Mouse (Mus musculus) ES-Bruce4 (cell line): ENCODE measurements at regions not wholly inside any gene's neighbourhood (a gene's known extent, or its start where the extent isn't known, plus 50 kb on each side); places are given as distances from the start of the nearest gene placed in this dataset.

ENCODE experiments used
- H3K27ac ChIP-seq: 2 replicates; pipeline ENCODE4 v1.5.1; 2012; ENCODE audit warnings: low read length, inconsistent platforms; ENCODE audit not compliant: insufficient read depth
- H3K27me3 ChIP-seq: 2 replicates; pipeline ENCODE4 v1.6.1; 2012; ENCODE audit warnings: mild to moderate bottlenecking, low read length, inconsistent platforms; ENCODE audit not compliant: control insufficient read depth, poor library complexity, insufficient read depth, severe bottlenecking
- H3K36me3 ChIP-seq: 2 replicates; pipeline ENCODE4 v1.6.1; 2012; ENCODE audit warnings: inconsistent platforms, mild to moderate bottlenecking, low read length, moderate library complexity; ENCODE audit not compliant: control insufficient read depth, poor library complexity, insufficient read depth, severe bottlenecking
- H3K4me1 ChIP-seq: one replicate; pipeline ENCODE4 v1.8.1; 2011; ENCODE audit warnings: low read length; ENCODE audit not compliant: control insufficient read depth, insufficient read depth
- H3K4me3 ChIP-seq: 2 replicates; pipeline ENCODE4 v1.5.1; 2011; ENCODE audit warnings: low read depth, mild to moderate bottlenecking, low read length
- H3K9ac ChIP-seq: 2 replicates; pipeline ENCODE4 v1.6.1; 2012; ENCODE audit warnings: low read depth, mild to moderate bottlenecking, inconsistent platforms; ENCODE audit not compliant: poor library complexity, severe bottlenecking
- H3K9me3 ChIP-seq: replicated peaks from 2 replicates; pipeline ENCODE4 v1.6.1; 2012; ENCODE audit warnings: mild to moderate bottlenecking, low read length, inconsistent platforms; ENCODE audit not compliant: control insufficient read depth, poor library complexity, insufficient read depth, severe bottlenecking
- CTCF ChIP-seq: IDR thresholded peaks from one replicate; pipeline ENCODE4 v1.8.1; 2011; ENCODE audit warnings: low read depth, low read length
- EP300 ChIP-seq: IDR thresholded peaks from 2 replicates; pipeline ENCODE4 v1.6.1; 2011; ENCODE audit warnings: low read depth, low read length; ENCODE audit not compliant: insufficient read depth
- POLR2A ChIP-seq: IDR thresholded peaks from one replicate; pipeline ENCODE4 v1.8.1; 2011; ENCODE audit warnings: low read length; ENCODE audit not compliant: insufficient read depth

DNA sequence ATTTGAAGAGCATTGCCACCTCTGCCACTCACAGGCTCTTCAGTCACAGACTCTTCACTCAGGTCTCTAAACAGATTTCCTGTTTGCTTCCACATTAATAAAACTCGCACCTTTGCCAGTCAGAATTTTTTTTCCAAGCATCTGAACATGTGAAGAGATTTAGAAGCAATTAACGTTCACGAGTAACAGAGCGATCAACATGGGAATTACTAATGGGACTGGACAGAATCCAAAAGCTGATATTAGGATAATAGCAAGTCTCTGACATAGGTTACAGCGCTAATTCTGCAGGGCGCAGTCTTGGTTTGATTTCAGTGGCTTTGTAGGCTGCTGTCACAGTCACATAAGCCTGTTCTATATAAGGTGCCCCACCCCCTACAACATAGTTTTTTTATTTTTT, 275.6 kb downstream of the Dhx15 start:
- no peak for TF ChIP-seq CTCF
- TF ChIP-seq EP300 = no peak
- TF ChIP-seq POLR2A = no peak
- H3K27ac ChIP-seq = no peak overlapping the region
- no peaks in the 10 kb centered on the region for H3K36me3 ChIP-seq
- H3K4me1 ChIP-seq = no peaks in the 10 kb centered on the region
- no peaks in the 10 kb centered on the region for H3K9me3 ChIP-seq
- no peak overlapping the region for H3K9ac ChIP-seq
- H3K27me3 ChIP-seq = no peaks in the 10 kb centered on the region; the same call in 1 of the 2 replicates
- H3K4me3 ChIP-seq = no peak overlapping the region

DNA sequence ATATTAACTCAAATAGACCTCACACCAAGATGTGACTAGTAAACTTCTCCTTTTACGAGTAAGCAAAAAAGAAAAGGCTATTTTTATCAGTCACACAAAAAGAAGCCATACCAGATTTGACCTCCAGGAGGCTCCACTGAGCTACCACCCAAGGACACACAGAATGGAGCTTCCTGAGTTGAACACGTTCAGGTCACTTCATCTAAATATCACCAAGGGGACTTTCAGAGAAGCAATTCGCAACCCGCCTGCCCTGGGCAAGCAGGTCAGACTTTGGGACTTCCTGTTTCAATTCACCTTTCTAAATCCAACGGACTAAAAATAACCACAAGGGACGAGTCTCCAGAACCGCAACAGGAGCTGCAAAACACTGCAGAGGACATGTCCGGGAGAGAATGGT, 281.5 kb downstream of the Dhx15 start:
- Histone ChIP-seq H3K27ac (no peak overlapping the region), H3K9me3 (no peaks in the 10 kb centered on the region), H3K9ac (no peak overlapping the region), H3K36me3 (no peaks in the 10 kb centered on the region), H3K4me1 (no peaks in the 10 kb centered on the region), H3K4me3 (no peak overlapping the region), H3K27me3 (no peaks in the 10 kb centered on the region; the same call in 1 of the 2 replicates)
- no peak for TF ChIP-seq EP300
- no peak for TF ChIP-seq POLR2A
- no peak for TF ChIP-seq CTCF

DNA sequence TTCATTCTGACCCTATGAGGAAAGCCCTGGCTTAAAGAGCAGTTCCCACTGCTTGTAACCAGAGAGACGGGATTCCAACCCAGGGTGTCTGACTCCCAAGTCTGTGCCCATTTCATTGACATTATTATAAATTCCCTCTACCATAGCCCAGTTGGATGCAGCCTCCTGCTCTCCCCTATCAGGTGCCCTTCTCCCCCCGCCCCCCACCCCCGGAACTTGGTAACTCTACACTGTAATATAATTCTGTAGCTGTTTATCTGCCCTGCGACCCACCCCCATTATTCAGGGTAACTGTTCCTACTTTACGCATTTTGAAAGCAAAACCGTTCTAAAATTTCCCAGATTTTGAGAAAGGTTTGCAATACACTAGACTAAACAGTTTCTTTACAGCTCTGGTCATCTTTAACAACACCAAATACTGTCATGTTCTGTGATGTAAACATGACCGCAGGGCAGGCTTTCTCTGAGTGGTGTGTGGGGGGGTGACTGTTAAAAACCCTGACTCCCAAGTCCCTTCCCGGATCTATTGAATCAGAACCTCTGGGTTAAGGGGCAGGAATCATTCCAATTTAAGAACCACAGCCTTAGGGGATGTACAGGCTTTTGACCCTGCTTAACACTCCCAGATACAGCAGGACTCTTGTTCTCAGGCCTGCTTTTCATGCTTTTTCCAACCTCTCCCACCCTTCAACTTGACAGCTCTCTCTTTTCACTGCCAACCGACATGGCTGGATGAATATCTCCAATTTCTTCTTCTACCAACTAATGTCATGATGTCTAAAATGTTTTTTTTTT, 283.8 kb downstream of the Dhx15 start:
- H3K9me3 ChIP-seq = no peaks in the 10 kb centered on the region
- H3K27ac ChIP-seq = no peak overlapping the region
- H3K36me3 ChIP-seq = no peaks in the 10 kb centered on the region
- no peak overlapping the region for H3K4me3 ChIP-seq
- no peak overlapping the region for H3K9ac ChIP-seq
- no peak for TF ChIP-seq POLR2A
- TF ChIP-seq CTCF = no peak
- no peak for TF ChIP-seq EP300
- H3K27me3 ChIP-seq = no peaks in the 10 kb centered on the region; the same call in 1 of the 2 replicates
- H3K4me1 ChIP-seq = no peaks in the 10 kb centered on the region

DNA sequence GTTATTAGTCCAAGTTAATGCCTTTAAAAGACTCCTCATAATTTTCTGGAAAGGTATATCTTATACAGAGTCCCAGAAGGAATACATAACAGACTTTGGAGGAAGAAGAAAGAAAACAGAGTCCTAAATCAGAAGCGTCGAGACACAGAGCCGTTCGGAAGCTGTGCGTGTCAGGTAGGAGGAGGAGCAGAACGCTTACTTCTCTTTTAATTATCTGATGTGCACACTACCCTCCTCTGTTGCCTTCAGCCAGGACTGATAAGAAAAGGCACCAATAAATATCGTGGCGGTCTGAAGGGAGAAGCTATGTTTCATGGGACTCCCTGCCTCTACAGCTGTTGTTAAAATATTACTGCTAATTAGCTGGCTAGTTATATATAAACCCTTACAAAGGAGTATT, 296.2 kb downstream of the Dhx15 start:
- no peaks in the 10 kb centered on the region for H3K9me3 ChIP-seq
- H3K9ac ChIP-seq = no peak overlapping the region

DNA sequence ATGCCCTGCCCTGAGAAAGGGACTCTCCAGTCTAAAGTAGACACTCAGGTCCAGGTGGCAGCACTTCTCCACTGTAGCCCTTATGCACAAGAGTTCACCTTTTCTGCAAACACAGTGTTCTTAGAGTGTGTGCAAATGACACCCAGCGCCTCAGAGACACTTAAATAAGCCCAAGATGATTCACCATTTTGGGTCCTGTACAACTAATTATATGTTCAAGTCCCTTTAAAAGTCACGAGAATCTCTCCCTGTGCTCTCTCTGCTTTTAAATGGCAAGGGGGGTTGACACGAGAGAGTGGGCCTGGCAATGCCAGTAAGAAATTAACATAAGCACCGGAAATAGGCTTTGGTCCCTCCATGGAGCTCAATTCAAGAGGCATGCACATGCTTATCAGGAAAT, 299.0 kb downstream of the Dhx15 start:
- H3K9me3 ChIP-seq = no peaks in the 10 kb centered on the region
- H3K27me3 ChIP-seq = no peaks in the 10 kb centered on the region
- no peaks in the 10 kb centered on the region for H3K36me3 ChIP-seq
- H3K4me3 ChIP-seq = no peak overlapping the region
- H3K9ac ChIP-seq = no peak overlapping the region
- H3K27ac ChIP-seq = no peak overlapping the region
- TF ChIP-seq CTCF = no peak
- no peak for TF ChIP-seq POLR2A
- TF ChIP-seq EP300 = no peak
- H3K4me1 ChIP-seq = no peaks in the 10 kb centered on the region

More for the DNA sequence above, 296.2 kb downstream of the Dhx15 start:
- H3K4me3 ChIP-seq = no peak overlapping the region
- H3K27me3 ChIP-seq = no peaks in the 10 kb centered on the region
- H3K36me3 ChIP-seq = no peaks in the 10 kb centered on the region
- no peak overlapping the region for H3K27ac ChIP-seq
- H3K4me1 ChIP-seq = no peaks in the 10 kb centered on the region
- TF ChIP-seq CTCF = no peak
- no peak for TF ChIP-seq POLR2A

DNA sequence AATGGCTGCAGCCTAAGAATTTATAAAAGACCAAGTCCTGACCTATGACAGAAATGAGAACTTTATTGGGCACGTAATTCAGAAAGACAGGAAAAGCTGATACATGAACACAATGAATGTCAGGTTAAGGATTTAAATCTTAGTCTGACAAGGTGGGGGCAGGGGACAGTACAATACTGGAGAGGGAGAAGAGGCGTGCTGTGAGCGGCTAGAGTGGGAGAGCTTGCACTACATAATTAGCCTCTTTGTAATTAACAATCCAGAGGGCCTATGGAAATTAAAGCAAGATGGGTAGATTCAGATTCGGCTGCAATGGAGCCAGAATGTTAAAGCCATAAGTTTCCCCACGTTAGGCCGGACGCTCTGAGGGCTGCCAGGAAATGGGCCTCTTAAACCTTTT, 301.9 kb downstream of the Dhx15 start:
- Histone ChIP-seq H3K9me3 (no peaks in the 10 kb centered on the region), H3K4me1 (no peaks in the 10 kb centered on the region), H3K27me3 (no peaks in the 10 kb centered on the region), H3K36me3 (no peaks in the 10 kb centered on the region), H3K27ac (no peak overlapping the region), H3K9ac (no peak overlapping the region), H3K4me3 (no peak overlapping the region)
- no peak for TF ChIP-seq EP300
- no peak for TF ChIP-seq POLR2A
- TF ChIP-seq CTCF = no peak
